In the genomic region with DNA sequence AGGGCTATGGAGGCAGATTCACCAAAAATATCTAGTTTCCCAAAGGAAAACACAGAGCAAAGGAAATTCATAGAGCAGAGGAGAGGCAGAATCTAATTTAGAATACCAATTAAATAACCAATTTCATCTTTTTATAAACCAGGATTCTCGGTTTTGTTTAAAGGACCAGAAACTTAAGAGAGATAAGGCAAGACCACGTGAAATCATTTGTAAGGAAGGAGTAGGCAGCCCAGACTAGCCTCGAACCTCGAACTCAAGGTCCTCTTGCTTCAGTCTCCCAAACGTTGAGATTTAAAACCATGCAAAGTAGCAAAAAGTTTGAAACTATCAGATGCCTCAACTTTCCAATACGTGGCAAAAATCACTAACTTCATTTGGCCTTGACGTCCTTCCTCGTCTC, we compare ENCODE assay signal across 7 mouse cellular contexts. TPM values are rescaled to one million over a fixed set of nuclear protein-coding genes. Genes with fewer than 3 reads are reported as not detected.
DNase-seq lines count a peak whose midpoint lies in the region; ATAC-seq and TF ChIP-seq lines count a peak whose summit lies in the region.

No protein-coding gene starts in this region.

- peaks cover 27% of the 10 kb centered on the region for H3K4me1 ChIP-seq in lung, embryonic 15.5 days
- H3K4me1 ChIP-seq in embryonic fibroblast, embryonic 13.5 days (ENCODE audit: control insufficient read depth, insufficient read depth, low read length): peaks cover 2% of the 10 kb centered on the region; the same call in 1 of the 2 replicates
- peaks cover 23% of the 10 kb centered on the region for H3K4me1 ChIP-seq in limb, embryonic 12.5 days (replicated peaks)

- H3K27ac ChIP-seq in lung, embryonic 15.5 days: no peak overlapping the region
- no peak overlapping the region for H3K27ac ChIP-seq in embryonic fibroblast, embryonic 13.5 days (ENCODE audit: insufficient read depth, low read length)
- H3K27ac ChIP-seq in limb, embryonic 12.5 days: no peak overlapping the region

- no peak for TF ChIP-seq POLR2A in embryonic fibroblast, embryonic 13.5 days (IDR thresholded peaks at IDR 0.05; ENCODE audit: low read depth, low read length)

- H3K9me3 ChIP-seq in lung, embryonic 15.5 days: no peaks in the 10 kb centered on the region
- no peaks in the 10 kb centered on the region for H3K9me3 ChIP-seq in limb, embryonic 12.5 days

- H3K27me3 ChIP-seq in lung, embryonic 15.5 days: no peaks in the 10 kb centered on the region
- H3K27me3 ChIP-seq in limb, embryonic 12.5 days: no peaks in the 10 kb centered on the region
- H3K27me3 ChIP-seq in splenic B cell, adult 2 months (ENCODE audit: control insufficient read depth, insufficient read depth, low read length, poor library complexity, severe bottlenecking): no peaks in the 10 kb centered on the region

- DNase-seq in lung, adult 18-20 months: no peak
- DNase-seq in splenic B cell, adult 2 months (ENCODE audit: low read depth, low spot score): peak; percentile 6
- no peak for DNase-seq in thymus, postnatal 36 days
- DNase-seq in adrenal gland, adult 18-20 months (ENCODE audit: low spot score in 2 of 2): no peak

- TF ChIP-seq CTCF in embryonic fibroblast, embryonic 13.5 days (IDR thresholded peaks at IDR 0.05; ENCODE audit: borderline replicate concordance, insufficient read depth, low read length): no peak

- H3K4me3 ChIP-seq in lung, embryonic 15.5 days: peak overlapping the region; percentile 80
- H3K4me3 ChIP-seq in embryonic fibroblast, embryonic 13.5 days (ENCODE audit: insufficient read depth, low read length): peak overlapping the region; percentile 95
- H3K4me3 ChIP-seq in limb, embryonic 12.5 days (replicated peaks): peak overlapping the region; percentile 78

- WGBS in lung, embryonic 15.5 days: 43% methylated on average over 8 of the region's 8 CpGs
- 54% methylated on average over 8 of the region's 8 CpGs for WGBS in limb, embryonic 12.5 days

- no peak for ATAC-seq in lung, embryonic 15.5 days (ENCODE audit: borderline replicate concordance, extremely low read depth, low FRiP score, low TSS enrichment)
- no peak for ATAC-seq in limb, embryonic 12.5 days (ENCODE audit: insufficient number of reproducible peaks, insufficient read depth, low FRiP score, low TSS enrichment, low read depth)

- H3K36me3 ChIP-seq in lung, embryonic 15.5 days: peaks cover 11% of the 10 kb centered on the region
- H3K36me3 ChIP-seq in limb, embryonic 12.5 days: peaks cover 11% of the 10 kb centered on the region
- H3K36me3 ChIP-seq in splenic B cell, adult 2 months (ENCODE audit: control insufficient read depth, insufficient read depth, low read length, poor library complexity, severe bottlenecking): peaks cover 4% of the 10 kb centered on the region

- peak overlapping the region; percentile 75 for H3K4me2 ChIP-seq in lung, embryonic 15.5 days
- peak overlapping the region; percentile 78 for H3K4me2 ChIP-seq in limb, embryonic 12.5 days

- peak overlapping the region; percentile 84 for H3K9ac ChIP-seq in lung, embryonic 15.5 days
- peak overlapping the region; percentile 83; the same call in 1 of the 2 replicates for H3K9ac ChIP-seq in limb, embryonic 12.5 days (replicated peaks)

RNA-seq across cellular contexts. Expression of a gene that starts 1.0 kb away (rescaled TPM):
- polyA plus RNA-seq in lung, embryonic 15.5 days (2015; fragmentation: Nextera tagmentation; extraction: Ambion mirVana): 98.8 and 105 TPM in 2 replicates
- polyA plus RNA-seq in embryonic fibroblast, embryonic 13.5 days (2011; ENCODE audit: insufficient read length, low read depth, missing spikeins): 106 and 108 TPM in 2 replicates
- 144 and 146 TPM in 2 replicates for polyA plus RNA-seq in limb, embryonic 12.5 days (2016; fragmentation: Nextera tagmentation; extraction: Ambion mirVana)
- total RNA-seq in adrenal gland, adult 18-20 months (2021): 10 to 100 TPM; 70.2 to 80.3 TPM

RNA-seq across cellular contexts. Expression of a gene that starts 1.3 kb away (rescaled TPM):
- polyA plus RNA-seq in lung, embryonic 15.5 days (2015; fragmentation: Nextera tagmentation; extraction: Ambion mirVana): 34.6 and 41.7 TPM in 2 replicates
- 30.4 and 39.2 TPM in 2 replicates for polyA plus RNA-seq in embryonic fibroblast, embryonic 13.5 days (2011; ENCODE audit: insufficient read length, low read depth, missing spikeins)
- polyA plus RNA-seq in limb, embryonic 12.5 days (2016; fragmentation: Nextera tagmentation; extraction: Ambion mirVana): 54.8 and 58.5 TPM in 2 replicates
- total RNA-seq in adrenal gland, adult 18-20 months (2021): 10 to 100 TPM; 29.2 to 34.9 TPM
